Mouse (Mus musculus) C2C12 (cell line): ENCODE measurements around the gene Best2.

ENCODE experiments used
- CEBPB ChIP-seq: IDR thresholded peaks from one replicate; pipeline ENCODE4 v1.6.1; 2011; ENCODE audit warnings: low read depth, mild to moderate bottlenecking, control low read depth, moderate library complexity
- CTCF ChIP-seq: IDR thresholded peaks from one replicate; pipeline ENCODE4 v1.5.1; 2011; ENCODE audit not compliant: control insufficient read depth, insufficient read depth, insufficient read length
- FOSL1 ChIP-seq: IDR thresholded peaks from one replicate; pipeline ENCODE4 v1.8.0; 2011; ENCODE audit warnings: mild to moderate bottlenecking, low read length; ENCODE audit not compliant: poor library complexity, insufficient read depth, severe bottlenecking
- MAX ChIP-seq: IDR thresholded peaks from one replicate; pipeline ENCODE4 v1.6.1; 2011; ENCODE audit warnings: mild to moderate bottlenecking, control low read depth
- MYOG ChIP-seq: IDR thresholded peaks from one replicate; pipeline ENCODE4 v1.6.1; 2011; ENCODE audit not compliant: control insufficient read depth, insufficient read length; ENCODE audit errors: extremely low read depth
- USF1 ChIP-seq: IDR thresholded peaks from one replicate; pipeline ENCODE4 v1.6.1; 2011; ENCODE audit warnings: low read depth, mild to moderate bottlenecking, control low read depth, moderate library complexity

DNA sequence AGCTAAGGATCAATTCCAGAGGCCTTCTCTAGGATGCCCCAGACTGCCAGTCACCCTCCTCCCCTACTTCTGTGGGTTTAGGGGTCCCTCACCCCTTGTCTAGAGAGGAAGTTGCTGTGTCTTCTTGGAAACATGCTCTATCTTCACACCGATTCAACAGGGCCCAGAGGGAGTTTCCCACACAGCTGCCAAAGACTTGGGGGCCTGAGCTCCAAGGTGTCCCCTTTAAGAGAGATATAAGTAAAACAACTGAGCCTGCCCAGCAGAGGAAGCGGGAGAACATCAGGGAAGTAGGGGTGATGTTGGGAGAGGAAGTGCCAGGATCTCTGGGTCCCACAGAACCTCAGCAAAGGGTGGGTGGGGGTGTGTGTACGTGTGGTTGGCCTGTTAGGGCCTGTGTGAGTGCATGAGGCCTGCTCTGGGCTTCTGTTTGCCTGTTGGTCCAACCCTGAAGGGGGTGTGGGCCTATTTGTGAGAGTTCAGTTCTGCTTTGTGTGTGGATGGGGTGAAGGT, 31.8 kb downstream of the Best2 start:
- TF ChIP-seq MAX (no peak), FOSL1 (no peak), MYOG (no peak), CTCF (no peak), USF1 (no peak), CEBPB (no peak)
